Mouse (Mus musculus): ENCODE results near the gene Spry1. TPM values are rescaled to one million over a fixed set of nuclear protein-coding genes. Genes with fewer than 3 reads are reported as not detected.

Gene Spry1
- total RNA-seq, 2 experiments from 2014 or later = 12.1 to 13.1 TPM

DNA sequence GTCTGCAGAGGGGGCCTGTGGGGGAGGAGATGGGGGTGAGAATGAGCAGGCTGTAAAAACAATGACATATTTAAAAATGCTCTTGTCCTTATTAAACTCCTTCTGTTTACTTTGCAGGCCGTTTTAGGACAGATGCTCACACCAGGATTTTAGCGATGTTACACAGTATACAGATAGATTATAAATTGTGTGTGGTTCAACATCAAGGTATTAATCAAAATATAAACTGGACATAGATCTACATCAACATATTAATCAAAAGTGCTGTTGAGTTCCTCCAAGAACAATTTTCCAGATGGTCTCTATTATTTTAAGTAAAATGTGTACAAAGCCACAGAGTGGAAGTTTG, 27.3 kb downstream of the Spry1 start:
- no peak for DNase-seq (ENCODE audit: low spot score in 2 of 2)
- no peak overlapping the region for H3K27ac ChIP-seq
- TF ChIP-seq CTCF (conservative IDR thresholded peaks at IDR 0.05) = no peak

DNA sequence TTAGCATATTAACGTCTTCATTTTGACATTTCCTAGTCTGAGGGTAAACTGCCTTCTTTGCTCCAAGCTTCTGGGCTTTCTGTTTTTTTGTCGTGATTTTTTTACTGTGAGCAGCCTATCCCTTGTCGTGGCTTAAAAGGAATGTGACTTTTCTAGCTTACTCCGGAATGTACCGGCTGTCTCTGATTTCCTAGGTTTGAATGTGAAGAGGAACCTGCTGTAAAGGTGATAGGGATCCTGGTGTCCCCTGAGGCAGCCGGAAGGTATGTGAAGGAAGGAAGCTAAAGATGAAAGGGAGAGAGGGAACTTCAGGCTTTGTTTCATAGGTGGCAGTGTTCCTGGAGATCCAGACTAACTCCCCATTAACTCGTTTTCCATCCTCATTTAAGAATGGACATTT, 28.0 kb downstream of the Spry1 start:
- Histone ChIP-seq H3K4me3 (no peak overlapping the region), H3K27ac (no peak overlapping the region)
- DNase-seq (ENCODE audit: low spot score in 2 of 2) = no peak
- no peak for TF ChIP-seq CTCF (conservative IDR thresholded peaks at IDR 0.05)

More for the DNA sequence above, 27.3 kb downstream of the Spry1 start:
- no peak overlapping the region for H3K4me3 ChIP-seq

DNA sequence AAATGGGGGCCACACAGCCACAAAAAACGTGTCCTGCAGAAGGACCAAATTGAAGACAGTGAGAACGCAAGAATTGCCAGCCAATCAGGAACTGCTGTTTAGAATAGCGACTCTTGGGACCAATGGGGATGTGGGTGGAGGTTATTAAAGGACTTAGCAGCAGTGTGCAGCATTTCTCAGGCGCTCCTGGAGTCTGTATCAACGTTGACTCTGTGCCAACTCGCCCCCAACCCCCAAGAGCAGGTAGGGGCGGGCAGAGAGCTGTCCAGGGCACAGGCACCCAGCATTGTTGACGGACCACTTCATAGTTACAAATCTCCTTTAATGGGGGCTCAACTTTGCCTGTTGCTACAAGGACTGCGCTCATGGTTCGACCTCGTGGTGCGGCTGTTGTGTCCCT, 28.9 kb downstream of the Spry1 start:
- no peak for TF ChIP-seq CTCF (conservative IDR thresholded peaks at IDR 0.05)
- Histone ChIP-seq H3K4me3 (no peak overlapping the region), H3K27ac (no peak overlapping the region)
- DNase-seq (ENCODE audit: low spot score in 2 of 2) = no peak

DNA sequence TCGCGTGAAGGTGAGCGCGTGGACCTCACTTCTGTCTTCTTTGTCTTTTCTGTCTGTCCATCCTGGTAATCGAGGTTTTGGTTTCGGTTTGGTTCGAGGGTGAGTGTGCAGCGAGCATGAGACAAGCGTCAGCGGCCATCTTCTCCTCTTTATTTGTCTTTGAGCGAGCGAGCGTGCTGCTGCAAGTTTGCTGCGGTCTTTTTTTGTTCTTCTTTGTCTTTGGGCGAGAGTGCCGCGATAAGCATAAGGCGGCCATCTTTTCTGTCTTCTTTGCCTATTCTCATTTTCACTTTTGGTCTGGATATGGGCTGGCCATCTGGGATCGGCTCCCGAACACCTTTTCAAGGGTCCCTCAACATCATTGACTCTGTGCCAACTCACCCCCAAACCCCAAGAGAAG, 29.4 kb downstream of the Spry1 start:
- TF ChIP-seq CTCF (conservative IDR thresholded peaks at IDR 0.05) = no peak
- H3K27ac ChIP-seq = no peak overlapping the region
- no peak for DNase-seq (ENCODE audit: low spot score in 2 of 2)
- H3K4me3 ChIP-seq = no peak overlapping the region

DNA sequence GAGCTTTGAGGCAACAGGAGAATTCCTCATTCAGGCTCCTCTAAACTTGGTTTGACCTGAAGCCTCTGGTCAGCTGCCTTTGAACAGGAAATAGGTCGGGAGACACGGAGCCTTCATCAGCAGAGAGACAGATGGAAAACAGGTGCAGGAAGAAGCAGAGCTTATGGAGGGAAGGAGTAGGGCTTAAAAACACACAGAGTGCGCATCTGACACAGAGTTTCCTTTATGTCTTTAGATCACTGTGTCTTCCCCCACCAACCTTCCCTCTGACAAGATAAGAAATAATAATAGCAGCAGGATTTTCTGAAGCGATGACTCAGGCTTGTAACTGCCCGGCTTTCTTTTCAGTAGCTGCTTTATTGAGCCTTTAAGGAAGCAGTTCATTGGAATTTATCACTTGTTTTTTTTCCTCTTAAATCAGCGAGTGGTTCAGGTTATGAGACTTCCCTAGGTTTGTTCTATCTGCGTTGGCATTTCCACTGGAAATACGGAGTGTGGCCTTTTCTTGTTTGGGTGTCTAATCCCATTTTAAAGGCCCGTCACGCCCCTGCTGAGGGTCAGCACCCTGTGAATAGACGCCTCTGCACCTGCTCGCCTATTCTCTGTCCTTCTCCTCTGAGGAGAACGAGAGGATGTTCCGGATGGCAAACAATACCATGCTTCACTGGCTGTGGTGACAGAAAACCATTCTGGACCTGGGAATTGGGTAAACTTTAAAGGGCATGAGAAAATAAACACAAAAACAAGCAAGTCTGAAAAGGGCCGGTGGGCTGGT, 32.7 kb downstream of the Spry1 start:
- H3K4me3 ChIP-seq = no peak overlapping the region
- no peak overlapping the region for H3K27ac ChIP-seq
- no peak for DNase-seq (ENCODE audit: low spot score in 2 of 2)
- TF ChIP-seq CTCF (conservative IDR thresholded peaks at IDR 0.05) = no peak

DNA sequence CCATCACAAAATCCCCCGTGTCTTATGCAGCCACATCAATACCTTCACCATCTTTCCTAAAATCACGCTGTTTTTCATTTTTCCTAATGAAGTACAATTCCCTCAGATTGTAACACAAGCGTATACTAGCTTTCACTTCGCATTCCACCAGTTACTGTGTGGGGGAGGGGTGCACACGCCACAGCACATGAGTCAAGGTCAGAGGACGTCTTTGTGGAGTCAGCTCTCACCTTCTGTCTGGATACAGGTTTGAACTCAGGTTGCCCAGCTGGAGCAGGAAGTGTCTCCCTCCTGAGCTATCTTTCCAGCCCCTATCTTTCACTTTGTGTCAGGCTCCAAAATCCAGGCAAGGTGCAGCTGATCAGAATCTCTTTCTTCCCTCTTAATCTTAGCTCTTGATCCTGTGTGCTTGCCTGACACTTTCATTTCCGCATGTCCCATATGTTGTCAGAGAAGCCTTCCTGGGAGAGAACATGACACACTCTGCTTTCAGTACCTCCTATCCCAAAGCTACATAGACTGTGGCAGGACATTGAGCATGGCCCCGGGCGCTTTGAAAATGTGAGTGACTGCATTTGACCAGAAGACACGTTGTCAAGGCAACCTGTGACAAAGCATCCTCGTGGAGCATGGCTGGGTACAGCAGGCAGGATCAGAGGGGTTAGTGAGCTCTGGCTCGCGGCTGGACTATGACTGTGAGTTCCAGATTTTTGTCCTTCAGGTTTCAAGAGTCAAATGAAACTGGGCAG, 33.9 kb downstream of the Spry1 start:
- Histone ChIP-seq H3K27ac (no peak overlapping the region), H3K4me3 (no peak overlapping the region)
- DNase-seq (ENCODE audit: low spot score in 2 of 2) = no peak
- no peak for TF ChIP-seq CTCF (conservative IDR thresholded peaks at IDR 0.05)

DNA sequence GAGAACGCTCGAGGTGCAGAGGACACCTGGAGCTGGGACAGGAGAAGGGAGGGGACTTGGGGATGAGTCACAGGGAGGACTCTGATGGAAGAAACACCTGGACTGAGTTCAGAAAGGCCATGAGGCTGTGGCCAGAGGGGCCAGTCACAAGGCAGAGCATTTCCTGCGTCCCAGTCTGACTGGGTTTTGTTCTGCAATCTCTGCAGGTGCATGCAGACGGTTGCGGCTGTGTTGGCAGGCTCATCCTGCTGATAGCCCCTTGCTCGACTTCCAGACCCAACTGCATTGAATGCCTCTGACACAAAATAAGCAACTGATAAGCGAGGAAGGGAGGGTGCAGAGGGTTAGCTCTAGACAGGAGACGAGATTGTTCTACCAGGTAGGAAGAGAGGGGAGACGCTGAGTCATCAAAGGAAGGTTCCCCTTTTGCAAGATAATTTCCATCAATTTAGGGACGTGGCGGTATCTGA, 35.3 kb downstream of the Spry1 start:
- Histone ChIP-seq H3K4me3 (no peak overlapping the region), H3K27ac (no peak overlapping the region)
- no peak for DNase-seq (ENCODE audit: low spot score in 2 of 2)
- TF ChIP-seq CTCF (conservative IDR thresholded peaks at IDR 0.05) = no peak

DNA sequence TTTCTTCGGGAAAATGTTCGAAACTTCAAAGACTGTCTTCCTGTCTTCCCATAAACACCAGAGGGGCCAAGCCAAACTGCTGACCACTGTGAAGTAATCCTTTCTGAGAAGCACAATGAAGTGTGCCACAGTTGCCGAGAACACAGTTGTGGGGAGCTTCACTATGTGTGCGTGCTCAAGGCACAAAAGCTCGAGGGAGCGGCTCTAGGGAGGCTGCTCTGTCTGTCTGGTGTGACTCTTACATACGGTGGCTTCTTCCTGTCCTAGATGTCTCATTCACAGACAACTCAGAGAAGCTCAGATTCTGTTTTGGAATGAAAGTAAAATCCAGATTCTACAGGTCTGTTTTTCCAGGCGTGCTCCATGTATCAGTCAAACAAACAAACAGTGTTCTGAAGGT, 36.5 kb downstream of the Spry1 start:
- no peak for DNase-seq (ENCODE audit: low spot score in 2 of 2)
- TF ChIP-seq CTCF (conservative IDR thresholded peaks at IDR 0.05) = no peak
- Histone ChIP-seq H3K4me3 (no peak overlapping the region), H3K27ac (no peak overlapping the region)

DNA sequence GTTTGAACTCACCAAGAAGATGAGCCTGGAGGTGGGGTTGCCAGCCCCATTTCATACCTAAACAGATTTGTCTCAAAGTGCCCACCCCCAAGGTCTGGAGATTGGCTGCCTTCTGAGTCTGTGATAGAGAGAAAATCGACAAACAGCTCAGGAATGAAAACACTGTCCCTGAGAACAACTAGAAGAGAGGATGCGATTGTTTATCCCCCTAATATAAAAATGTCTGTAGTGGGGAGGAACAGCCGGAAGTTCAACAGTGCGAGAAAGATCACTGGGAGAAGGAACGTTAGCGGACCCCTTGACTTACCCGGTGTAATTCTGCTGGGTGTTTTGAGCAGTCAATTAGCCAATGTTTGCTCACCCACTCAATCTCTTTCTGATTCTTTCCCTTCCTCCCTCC, 46.5 kb downstream of the Spry1 start:
- DNase-seq (ENCODE audit: low spot score in 2 of 2) = no peak
- no peak for TF ChIP-seq CTCF (conservative IDR thresholded peaks at IDR 0.05)
- no peak overlapping the region for H3K27ac ChIP-seq
- no peak overlapping the region for H3K4me3 ChIP-seq

DNA sequence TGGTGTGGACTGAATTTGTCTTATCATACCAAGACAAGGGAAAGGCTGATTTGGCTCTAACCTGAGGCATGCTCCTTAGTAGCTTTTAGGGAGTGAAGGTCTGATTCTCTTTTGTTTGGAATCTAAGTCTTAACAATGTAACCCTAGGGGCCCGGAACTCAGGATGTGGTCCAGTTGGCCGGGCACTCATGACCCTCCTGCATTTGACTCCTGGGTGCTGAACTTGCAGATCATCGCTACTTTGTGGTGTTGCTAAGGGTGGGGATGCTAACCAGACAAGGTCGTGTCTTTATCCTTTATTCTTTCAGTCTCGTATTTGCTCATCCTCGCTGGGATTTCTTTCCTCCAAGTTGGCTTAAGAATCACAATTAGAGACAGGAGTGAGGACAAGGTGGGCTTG, 47.0 kb downstream of the Spry1 start:
- DNase-seq (ENCODE audit: low spot score in 2 of 2) = no peak
- no peak for TF ChIP-seq CTCF (conservative IDR thresholded peaks at IDR 0.05)
- H3K4me3 ChIP-seq = peak overlapping the region; percentile 60
- H3K27ac ChIP-seq = peak overlapping the region; percentile 86

DNA sequence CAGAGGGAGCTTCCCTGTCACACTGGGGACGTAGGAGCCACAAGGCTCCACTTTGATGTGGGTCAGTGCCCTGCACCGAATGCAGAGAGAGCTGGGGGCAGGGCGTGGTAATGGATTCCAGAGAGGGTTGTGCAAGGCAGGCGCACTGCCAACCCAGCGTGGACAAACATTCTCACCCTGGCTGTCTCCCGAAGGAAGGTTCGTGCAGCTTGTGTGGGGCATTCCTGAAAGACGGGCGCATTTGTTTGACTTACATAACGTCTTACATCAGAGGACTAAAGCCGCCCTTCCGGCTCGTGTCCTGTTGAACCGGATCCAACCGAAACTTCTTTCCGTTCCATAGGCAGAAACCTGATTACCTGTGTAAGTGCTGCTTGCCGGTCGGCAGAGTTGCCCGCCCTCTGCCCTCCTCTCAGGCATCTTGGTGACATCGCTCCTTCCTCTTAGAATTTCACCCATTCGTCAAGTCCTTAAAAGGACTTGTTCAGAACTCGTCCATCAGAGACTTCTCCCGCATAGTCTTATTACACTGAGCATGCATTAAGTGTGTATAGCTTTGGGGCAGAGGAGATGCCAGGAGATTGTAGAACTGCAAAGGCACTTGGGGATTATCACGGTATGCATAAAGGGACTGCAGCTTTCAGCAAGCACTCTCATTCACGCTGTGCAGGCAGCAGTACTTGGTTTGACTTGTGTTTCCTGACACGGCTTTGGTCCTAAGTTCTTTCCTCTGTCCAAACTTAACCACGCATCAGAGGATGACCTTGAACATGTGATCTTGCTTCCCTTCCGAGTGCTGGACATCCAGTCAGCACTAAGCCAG, 47.6 kb downstream of the Spry1 start:
- no peak for TF ChIP-seq CTCF (conservative IDR thresholded peaks at IDR 0.05)
- H3K27ac ChIP-seq = peak overlapping the region; percentile 86
- DNase-seq (ENCODE audit: low spot score in 2 of 2) = peak; percentile 23
- peak overlapping the region; percentile 60 for H3K4me3 ChIP-seq

DNA sequence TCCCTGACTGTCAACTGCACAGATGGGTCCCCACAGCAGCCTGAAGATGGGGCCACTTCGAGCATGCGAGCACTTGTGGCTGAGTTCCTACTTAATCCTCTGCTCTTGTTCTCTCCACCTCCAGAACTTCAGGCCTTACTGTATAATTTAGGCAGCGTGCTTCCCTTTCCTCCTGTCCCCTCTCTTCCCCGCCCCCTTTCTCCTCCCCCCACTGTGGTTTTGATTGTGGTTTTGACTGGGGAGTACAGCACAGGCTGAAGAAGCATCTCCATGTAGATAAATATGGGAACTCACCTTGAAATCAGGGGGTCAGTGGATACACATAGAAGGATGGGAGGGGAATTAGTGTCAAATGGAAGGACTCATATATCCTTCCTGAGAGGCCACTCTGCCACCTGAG, 53.2 kb downstream of the Spry1 start:
- no peak for TF ChIP-seq CTCF (conservative IDR thresholded peaks at IDR 0.05)
- no peak overlapping the region for H3K4me3 ChIP-seq
- H3K27ac ChIP-seq = no peak overlapping the region
- DNase-seq (ENCODE audit: low spot score in 2 of 2) = no peak

DNA sequence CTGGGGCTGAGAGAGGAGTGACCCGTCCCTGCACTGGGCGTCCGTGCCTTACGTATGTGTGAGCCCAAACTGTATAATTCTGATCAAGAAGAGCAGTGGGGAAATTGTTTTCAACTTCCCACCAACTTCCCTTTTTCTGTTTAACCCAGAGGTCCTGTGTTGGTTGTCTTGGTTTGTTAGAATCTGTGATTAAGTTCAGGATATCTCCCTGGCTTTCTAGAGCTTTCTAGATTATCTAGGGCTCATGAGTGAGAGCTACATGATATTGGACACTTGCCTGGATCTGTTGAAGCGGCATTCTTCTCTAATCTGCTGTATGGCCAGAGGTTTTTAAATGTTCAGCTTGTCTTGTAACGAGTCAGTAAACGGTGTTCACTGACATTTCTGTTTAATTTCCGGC, 53.8 kb downstream of the Spry1 start:
- TF ChIP-seq CTCF (conservative IDR thresholded peaks at IDR 0.05) = no peak
- no peak overlapping the region for H3K27ac ChIP-seq
- no peak for DNase-seq (ENCODE audit: low spot score in 2 of 2)
- H3K4me3 ChIP-seq = no peak overlapping the region

Other genes starting within 250 kb of the Spry1 start
- gene Spata5, start 220.1 kb upstream of the Spry1 start, total RNA-seq (2021) = 10 to 100 TPM; 25.3 to 30.5 TPM
- gene Nudt6, start 219.7 kb upstream of the Spry1 start, total RNA-seq (2021) = 1 to 10 TPM; 5.3 to 5.4 TPM
- gene Gm5148, start 84.5 kb downstream of the Spry1 start, total RNA-seq (2021) = 1 to 10 TPM; 5.1 to 5.9 TPM

All from layer of hippocampus, adult 2 months (tissue).